Mouse (Mus musculus) retina, adult 2 months (tissue): ENCODE measurements around the gene Aph1b.

Experiments used
- DNase-seq: peaks from one replicate; pipeline ENCODE4 v3.0.0-alpha.2; 2012; ENCODE audit warnings: low read depth, low spot score

The Aph1b gene

DNA sequence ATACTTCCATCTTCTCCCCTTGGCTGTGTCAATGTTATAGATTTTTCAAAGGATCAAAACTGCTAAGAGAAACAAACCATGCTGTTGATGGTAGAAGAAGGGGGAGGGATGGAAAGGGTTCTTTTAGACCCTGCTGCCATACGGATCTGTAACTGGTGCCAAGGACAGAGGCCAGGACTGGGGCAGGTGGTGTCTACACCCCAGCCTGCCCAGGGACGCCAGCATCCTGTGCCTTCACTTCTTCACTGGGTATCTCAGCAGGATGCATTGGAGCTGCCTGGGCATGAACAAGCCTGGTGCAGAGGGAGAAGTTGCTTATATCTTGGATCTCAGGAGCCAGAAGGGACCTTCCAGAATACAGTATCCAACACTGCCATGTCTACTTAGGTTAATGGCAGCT lies 50.8 kb downstream of the Aph1b start:
- DNase-seq = no peak

DNA sequence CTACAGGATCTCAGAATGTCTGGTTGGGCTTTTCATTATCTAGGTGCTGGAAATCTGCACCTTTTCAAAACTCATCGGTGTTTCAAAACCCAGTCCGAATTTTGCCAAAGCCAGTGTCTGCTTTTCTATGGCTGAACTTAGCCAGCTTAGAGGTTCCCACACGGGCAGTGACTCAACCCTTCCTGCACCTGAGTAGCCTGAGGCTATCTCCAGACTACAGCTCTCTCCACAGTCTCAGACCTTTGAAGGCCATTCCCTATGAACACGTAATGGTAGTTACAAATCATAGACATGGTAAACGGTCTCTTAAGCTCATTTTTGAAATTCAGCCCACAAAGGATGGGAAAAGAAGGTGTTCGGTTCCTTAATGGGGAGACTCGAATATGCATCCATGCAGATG lies 55.8 kb downstream of the Aph1b start:
- DNase-seq = no peak

DNA sequence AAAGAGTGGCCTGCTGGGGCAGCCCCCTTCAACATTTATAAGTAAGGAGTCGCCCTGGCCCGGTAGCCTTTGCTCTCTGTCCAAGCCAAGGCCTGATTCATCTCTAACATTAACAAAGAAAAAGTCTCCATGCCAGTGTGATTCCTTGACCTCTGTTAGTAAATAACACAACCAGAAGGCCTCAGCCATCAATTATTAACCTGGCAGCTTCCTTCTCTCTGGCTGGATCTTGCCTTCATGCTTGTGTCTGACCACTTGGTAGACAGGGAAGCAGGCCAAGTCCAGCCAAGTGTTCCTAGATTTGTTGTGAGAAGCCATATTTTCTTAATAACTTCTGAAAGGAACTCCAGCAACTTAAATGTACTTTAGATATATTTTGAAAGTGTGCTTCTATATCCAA lies 58.7 kb downstream of the Aph1b start:
- DNase-seq = no peak

DNA sequence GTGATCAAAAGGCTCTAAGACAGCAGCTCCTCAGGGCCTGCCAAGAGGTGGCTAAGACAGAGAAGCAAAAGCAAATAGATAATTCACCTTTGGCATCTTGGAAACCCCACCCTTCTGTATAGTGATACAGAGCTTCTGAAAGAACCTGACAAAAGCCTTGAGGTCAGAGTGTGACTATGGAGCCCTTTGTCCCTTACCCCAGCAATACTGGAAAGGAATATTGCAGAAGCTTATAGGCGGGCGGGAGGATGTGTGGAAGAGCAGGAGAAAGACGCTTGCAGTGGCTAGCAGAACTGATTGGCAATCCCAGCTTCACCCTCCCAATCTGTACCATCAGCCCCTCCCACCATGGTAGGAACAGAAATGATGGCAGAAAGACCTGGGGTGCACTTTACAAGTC lies 59.3 kb downstream of the Aph1b start:
- DNase-seq = no peak

DNA sequence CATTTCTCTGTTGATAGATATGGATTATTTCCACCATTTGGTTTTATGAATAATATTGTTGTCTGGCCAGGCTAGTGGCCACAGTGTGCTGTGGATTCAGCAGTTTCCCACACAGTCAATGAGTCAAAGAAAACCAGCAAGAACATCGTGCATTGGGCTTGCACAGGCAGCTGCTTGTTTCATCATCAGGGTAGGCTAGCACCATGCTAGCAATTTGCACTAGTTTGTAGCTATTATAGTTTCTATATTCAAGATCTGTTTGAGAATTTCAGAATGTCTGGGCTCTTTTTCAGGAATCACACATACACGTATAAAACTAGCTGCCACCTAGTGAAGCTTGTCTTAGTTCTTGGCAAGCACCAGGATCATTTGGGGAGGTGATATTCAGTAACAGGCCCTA lies 60.2 kb downstream of the Aph1b start:
- no peak for DNase-seq

DNA sequence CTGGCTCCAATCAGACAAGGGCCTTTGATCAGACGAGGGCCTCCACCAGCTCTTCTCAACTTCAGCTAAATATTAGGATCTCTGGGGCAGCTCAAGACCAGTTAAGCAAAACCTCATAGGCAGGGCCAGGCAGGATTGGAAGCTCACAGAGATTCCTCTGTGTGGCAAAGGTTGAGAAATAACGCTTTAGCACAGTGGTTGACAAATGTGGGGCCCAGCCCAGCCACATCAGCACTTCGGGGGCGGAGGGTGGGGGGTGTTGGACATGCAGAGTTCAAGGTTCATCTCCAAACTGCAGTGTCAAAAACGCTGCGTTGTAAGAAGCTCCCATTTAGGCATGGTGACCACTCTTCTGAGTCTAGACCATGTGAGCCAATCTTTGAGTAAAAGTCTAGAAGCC lies 60.7 kb downstream of the Aph1b start:
- no peak for DNase-seq

DNA sequence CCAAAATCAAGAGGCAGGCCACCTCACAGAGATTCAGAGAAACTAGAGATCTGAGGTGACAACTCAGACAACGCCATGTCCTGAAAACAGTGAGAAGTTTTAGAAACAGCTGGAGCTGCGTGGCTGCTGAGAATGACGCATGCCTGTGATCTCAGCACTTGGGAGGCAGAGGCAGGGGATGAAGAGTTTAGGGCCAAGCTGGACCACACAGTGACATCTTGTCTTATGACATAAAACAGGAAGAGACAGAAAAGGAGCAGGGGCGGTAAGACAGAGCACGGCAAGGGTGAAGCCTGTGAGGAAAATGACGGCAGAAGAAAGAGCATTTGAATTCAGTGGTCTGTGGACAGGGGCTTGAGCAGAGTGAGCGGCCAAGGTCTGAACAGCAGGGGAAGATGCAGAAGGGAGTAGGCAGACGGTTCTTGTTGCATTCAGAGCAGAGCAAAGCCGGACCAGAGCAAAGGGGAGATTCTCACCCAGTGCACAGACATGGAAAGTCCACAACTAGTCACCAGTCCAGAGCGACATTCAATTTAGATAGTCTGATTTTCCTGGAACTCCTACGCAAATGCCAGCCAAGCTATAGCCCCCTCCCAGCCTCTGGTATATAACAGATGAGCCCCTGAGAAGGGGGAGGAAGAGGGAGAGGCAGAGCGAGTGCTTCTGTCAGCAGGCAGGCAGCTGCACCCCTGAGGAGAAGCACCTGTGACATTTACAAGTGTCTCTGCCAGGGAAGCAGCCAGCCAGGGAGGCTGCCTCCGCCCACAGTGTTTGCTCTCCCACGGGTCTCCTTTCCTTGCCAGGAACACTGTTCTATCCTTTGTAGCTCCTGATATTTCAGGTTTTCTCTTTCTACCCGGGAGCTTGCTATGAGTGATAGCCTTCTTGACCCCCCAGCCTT lies 62.2 kb downstream of the Aph1b start:
- no peak for DNase-seq

DNA sequence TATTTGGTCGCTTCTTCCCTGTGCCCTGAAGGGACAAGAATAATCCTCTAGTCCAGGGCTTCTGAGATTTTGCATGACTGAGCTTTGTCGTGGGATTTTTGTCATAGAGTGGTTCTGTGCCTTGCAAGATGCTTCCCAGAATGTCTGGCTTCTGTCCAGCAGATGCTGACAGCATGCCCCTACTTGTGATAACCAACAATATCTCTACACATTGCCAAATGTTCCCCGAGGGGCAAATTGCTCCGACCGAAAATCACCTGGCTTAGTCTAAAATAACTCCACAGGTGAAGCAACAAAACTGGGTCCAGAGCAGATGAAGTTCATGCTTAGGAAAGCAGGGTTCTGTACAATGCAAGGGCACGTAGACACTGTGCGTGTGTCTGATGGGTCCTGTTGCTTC lies 64.0 kb downstream of the Aph1b start:
- no peak for DNase-seq

DNA sequence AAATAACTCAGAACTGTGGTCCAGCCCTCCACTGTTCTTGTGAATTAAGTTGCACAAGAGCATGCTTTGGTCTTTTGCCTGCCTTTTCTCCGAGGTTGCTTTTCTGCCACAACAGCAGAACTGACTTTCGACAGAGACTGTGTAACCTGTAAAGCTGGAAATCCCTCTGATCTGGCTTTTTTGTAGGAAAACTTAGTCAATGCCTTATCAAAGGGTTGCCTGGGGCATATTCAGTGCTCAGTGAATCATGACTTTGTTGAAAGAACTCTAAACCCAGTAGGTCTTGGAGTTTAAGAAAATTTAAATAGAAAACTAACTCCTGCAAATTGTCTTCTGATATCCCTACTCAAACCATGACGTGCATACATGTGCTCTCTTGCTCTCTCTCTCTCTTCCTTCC lies 64.7 kb downstream of the Aph1b start:
- DNase-seq = no peak

DNA sequence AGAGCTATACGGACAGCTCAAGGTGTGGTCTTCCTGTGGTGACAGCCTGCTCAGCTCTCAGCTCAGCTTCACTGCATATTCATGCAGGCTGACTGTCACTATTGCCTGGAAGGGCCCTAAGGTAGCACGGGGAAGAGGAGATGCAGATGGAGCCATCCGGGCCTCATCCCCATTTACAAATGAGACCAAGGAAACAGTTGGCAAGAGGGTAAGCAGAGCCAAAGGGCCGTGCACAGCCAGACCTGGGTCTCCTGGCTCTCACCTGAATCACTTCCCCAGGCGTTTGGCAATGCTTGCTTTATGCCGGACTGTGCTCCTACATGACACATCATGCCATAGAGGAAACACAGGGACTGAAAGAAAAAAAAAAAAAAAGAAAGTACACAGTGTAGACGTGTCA lies 68.0 kb downstream of the Aph1b start:
- DNase-seq = no peak

DNA sequence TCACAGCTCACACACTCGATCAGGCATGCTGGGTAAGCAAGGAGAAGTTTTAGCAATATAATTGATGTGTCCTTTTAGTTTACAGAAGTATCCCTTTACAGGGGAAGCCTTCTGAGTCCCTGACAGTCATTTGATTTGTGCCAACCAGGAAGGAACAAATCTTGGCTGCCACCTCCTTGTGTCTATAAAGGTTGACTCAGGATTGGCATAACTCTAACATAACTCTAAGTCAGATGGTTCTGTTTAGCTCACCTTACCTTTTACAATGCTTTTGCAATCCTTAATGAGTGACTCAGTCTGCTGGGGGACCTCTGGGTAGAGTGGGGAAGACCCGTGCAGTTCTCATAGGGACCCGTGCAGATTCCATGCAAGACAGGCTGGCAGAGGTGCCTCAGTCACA lies 69.7 kb downstream of the Aph1b start:
- DNase-seq = no peak
